Mouse (Mus musculus): ENCODE measurements around the gene Klk1b27. TPM values are rescaled to one million over a fixed set of nuclear protein-coding genes. Genes with fewer than 3 reads are reported as not detected.
"Not testable (repeated sequence)": the region's sequence is repeated elsewhere in the genome, so short reads cannot be mapped to it uniquely, and the experiment has no call there.

Klk1b27 gene
- not detected in 2 replicates for total RNA-seq (2012; rRNA removed)

DNA sequence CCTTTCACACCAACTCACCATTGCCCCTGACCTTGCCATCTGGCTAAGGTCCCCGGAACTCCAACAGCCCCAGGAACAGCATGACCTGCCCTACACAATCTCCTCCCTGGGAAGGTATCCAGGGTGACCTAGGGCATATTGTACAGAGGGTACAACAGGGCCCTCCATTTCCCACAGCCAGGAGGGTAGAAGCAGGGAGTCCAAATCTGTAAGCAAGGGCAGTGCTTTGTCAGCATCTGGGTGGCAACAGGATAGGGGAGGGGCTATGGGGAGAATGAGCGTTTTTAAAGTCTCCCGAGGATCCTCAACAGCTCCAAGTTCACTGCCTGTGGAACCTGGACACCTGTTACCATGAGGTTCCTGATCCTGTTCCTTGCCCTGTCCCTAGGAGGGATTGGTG lies at the start of gene Klk1b27:
TSS of gene Klk1b27 (plus strand) at position 301 of the 400 bp plus-strand sequence.
- H3K4me1 ChIP-seq (ENCODE audit: control insufficient read depth in 2 of 2, insufficient read depth in 2 of 2, low read length in 2 of 2, poor library complexity in 1 of 2); H3K9ac ChIP-seq (ENCODE audit: insufficient read depth, low read depth, low read length, poor library complexity, severe bottlenecking); DNase-seq (ENCODE audit: low read depth, low spot score); H3K9me3 ChIP-seq (ENCODE audit: control insufficient read depth, insufficient read depth, low read depth, low read length); H3K27ac ChIP-seq (ENCODE audit: insufficient read depth, low read depth, low read length, poor library complexity, severe bottlenecking); H3K36me3 ChIP-seq (ENCODE audit: control insufficient read depth, insufficient read depth, low read length, poor library complexity, severe bottlenecking); in situ Hi-C loops (cut with MboI; ENCODE audit: low sequenced_read_pairs in 2 of 2, unreplicated experiment in 2 of 2); H3K4me3 ChIP-seq (ENCODE audit: insufficient read depth in 1 of 2, low read depth in 1 of 2, low read length in 2 of 2, poor library complexity in 1 of 2, severe bottlenecking in 1 of 2): not testable (repeated sequence)

DNA sequence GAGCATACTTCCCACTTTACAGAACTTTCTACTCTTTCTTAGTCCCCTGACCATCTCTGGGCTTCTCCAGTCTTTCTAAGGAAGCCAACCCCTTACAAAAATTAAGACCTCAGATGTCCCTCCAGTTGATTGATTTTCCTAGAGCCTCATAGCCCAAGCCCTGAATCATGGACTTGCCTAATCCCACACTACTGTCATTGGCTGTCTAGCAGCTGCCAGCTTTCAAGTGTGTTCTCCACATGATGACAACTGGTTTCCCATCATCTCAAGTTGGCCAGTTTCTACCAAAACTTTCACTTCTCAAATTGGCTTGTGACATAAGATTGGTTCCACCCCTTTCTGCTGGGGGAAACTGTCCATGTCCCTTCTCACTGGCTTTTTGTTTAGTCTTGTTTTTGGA lies 47.2 kb upstream of the Klk1b27 start:
- H3K36me3 ChIP-seq (ENCODE audit: control insufficient read depth, insufficient read depth, low read length, poor library complexity, severe bottlenecking) = no peaks in the 10 kb centered on the region
- no peak overlapping the region for H3K4me3 ChIP-seq (ENCODE audit: insufficient read depth in 1 of 2, low read depth in 1 of 2, low read length in 2 of 2, poor library complexity in 1 of 2, severe bottlenecking in 1 of 2)
- in situ Hi-C loops (cut with MboI; ENCODE audit: low sequenced_read_pairs in 2 of 2, unreplicated experiment in 2 of 2) = no loop called here
- TF ChIP-seq ZNF384 (IDR thresholded peaks at IDR 0.05; ENCODE audit: low read depth, low read length) (no peak), HCFC1 (IDR thresholded peaks at IDR 0.05; ENCODE audit: borderline replicate concordance, insufficient read depth, low read length) (no peak), CHD2 (IDR thresholded peaks at IDR 0.05; ENCODE audit: low read depth, low read length) (no peak), MAFK (IDR thresholded peaks at IDR 0.05; ENCODE audit: insufficient read depth, low read depth, low read length) (no peak), ZC3H11A (IDR thresholded peaks at IDR 0.05; ENCODE audit: borderline replicate concordance, low read depth, low read length) (no peak)
- no peak overlapping the region for H3K9ac ChIP-seq (ENCODE audit: insufficient read depth, low read depth, low read length, poor library complexity, severe bottlenecking)
- no peak overlapping the region for H3K27ac ChIP-seq (ENCODE audit: insufficient read depth, low read depth, low read length, poor library complexity, severe bottlenecking)
- no peaks in the 10 kb centered on the region for H3K9me3 ChIP-seq (ENCODE audit: control insufficient read depth, insufficient read depth, low read depth, low read length)
- DNase-seq (ENCODE audit: low read depth, low spot score) = no peak
- H3K4me1 ChIP-seq (ENCODE audit: control insufficient read depth in 2 of 2, insufficient read depth in 2 of 2, low read length in 2 of 2, poor library complexity in 1 of 2) = no peaks in the 10 kb centered on the region

DNA sequence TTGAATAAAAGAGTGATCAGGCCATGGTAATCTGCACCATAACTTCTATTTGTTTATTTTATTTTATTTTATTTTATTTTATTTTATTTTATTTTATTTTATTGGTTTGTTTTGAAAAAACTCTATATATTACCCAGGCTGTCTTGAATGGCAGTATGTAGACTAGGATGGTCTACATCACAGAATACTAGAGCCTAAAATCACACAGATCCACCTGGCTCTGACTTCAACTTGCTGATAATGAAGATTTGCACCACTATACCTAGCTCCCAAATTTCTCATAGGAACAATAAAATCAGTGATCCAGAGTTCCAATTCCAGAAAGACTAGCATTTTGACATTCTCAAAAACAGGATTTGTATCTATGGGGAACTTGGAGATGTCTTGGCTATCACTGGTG lies 40.2 kb upstream of the Klk1b27 start, which contains the start of gene Klk1b26:
TSS of gene Klk1b26 (plus strand) at position 301 of the 400 bp plus-strand sequence.
- not testable (repeated sequence) for H3K9me3 ChIP-seq (ENCODE audit: control insufficient read depth, insufficient read depth, low read depth, low read length); H3K9ac ChIP-seq (ENCODE audit: insufficient read depth, low read depth, low read length, poor library complexity, severe bottlenecking); H3K4me3 ChIP-seq (ENCODE audit: insufficient read depth in 1 of 2, low read depth in 1 of 2, low read length in 2 of 2, poor library complexity in 1 of 2, severe bottlenecking in 1 of 2); DNase-seq (ENCODE audit: low read depth, low spot score); H3K27ac ChIP-seq (ENCODE audit: insufficient read depth, low read depth, low read length, poor library complexity, severe bottlenecking); H3K4me1 ChIP-seq (ENCODE audit: control insufficient read depth in 2 of 2, insufficient read depth in 2 of 2, low read length in 2 of 2, poor library complexity in 1 of 2); H3K36me3 ChIP-seq (ENCODE audit: control insufficient read depth, insufficient read depth, low read length, poor library complexity, severe bottlenecking)
- in situ Hi-C loops (cut with MboI; ENCODE audit: low sequenced_read_pairs in 2 of 2, unreplicated experiment in 2 of 2) = loop anchor here in 1 of 2 experiments (5.0 kb wide), 1 partner anchor 205 kb away; the partner anchor contains the start of gene Klk1b5

DNA sequence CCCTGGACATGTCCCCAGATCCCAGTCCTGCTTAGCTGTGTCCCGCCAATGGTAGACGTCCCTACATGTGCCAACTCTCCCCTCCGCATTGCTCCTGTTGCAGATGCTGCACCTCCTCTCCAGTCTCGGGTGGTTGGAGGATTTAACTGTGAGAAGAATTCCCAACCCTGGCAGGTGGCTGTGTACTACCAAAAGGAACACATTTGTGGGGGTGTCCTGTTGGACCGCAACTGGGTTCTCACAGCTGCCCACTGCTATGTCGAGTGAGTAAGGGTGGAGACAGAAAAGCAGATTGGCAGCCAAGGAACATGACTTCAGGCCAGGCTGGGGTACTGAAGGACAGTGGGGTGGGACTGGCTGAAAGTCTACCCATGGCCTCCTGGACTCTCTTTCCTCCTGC lies 37.4 kb upstream of the Klk1b27 start:
- H3K9ac ChIP-seq (ENCODE audit: insufficient read depth, low read depth, low read length, poor library complexity, severe bottlenecking); H3K27ac ChIP-seq (ENCODE audit: insufficient read depth, low read depth, low read length, poor library complexity, severe bottlenecking); H3K4me3 ChIP-seq (ENCODE audit: insufficient read depth in 1 of 2, low read depth in 1 of 2, low read length in 2 of 2, poor library complexity in 1 of 2, severe bottlenecking in 1 of 2); DNase-seq (ENCODE audit: low read depth, low spot score); H3K36me3 ChIP-seq (ENCODE audit: control insufficient read depth, insufficient read depth, low read length, poor library complexity, severe bottlenecking); H3K4me1 ChIP-seq (ENCODE audit: control insufficient read depth in 2 of 2, insufficient read depth in 2 of 2, low read length in 2 of 2, poor library complexity in 1 of 2); H3K9me3 ChIP-seq (ENCODE audit: control insufficient read depth, insufficient read depth, low read depth, low read length): not testable (repeated sequence)
- in situ Hi-C loops (cut with MboI; ENCODE audit: low sequenced_read_pairs in 2 of 2, unreplicated experiment in 2 of 2) = loop anchor here in 1 of 2 experiments (5.0 kb wide), 1 partner anchor 203 kb away; the partner anchor contains the start of gene Klk1b5

DNA sequence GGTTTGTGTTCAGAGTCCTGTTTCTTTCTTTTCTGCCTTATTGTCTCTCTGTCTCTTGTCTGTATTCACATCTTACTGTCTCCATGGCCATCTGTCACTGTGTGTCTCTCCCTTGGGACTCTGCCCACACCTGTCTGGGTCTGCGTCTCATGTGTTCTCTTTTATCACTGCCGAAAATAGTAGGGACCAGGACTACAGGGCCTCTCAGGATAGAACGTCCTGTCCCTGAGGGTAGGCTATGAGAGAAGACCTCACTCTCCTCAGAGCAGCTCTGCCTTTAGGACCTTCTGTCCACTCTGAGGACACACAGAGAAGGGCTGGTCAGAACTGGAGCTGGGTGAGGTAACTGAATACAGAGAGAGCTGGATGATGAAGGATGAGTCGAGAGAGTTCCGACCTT lies 37.0 kb upstream of the Klk1b27 start:
- TF ChIP-seq HCFC1 (IDR thresholded peaks at IDR 0.05; ENCODE audit: borderline replicate concordance, insufficient read depth, low read length) = no peak
- TF ChIP-seq CHD2 (IDR thresholded peaks at IDR 0.05; ENCODE audit: low read depth, low read length) = no peak
- no peak for TF ChIP-seq MAFK (IDR thresholded peaks at IDR 0.05; ENCODE audit: insufficient read depth, low read depth, low read length)
- in situ Hi-C loops (cut with MboI; ENCODE audit: low sequenced_read_pairs in 2 of 2, unreplicated experiment in 2 of 2) = no loop called here
- Histone ChIP-seq H3K9ac (ENCODE audit: insufficient read depth, low read depth, low read length, poor library complexity, severe bottlenecking) (no peak overlapping the region), H3K36me3 (ENCODE audit: control insufficient read depth, insufficient read depth, low read length, poor library complexity, severe bottlenecking) (no peaks in the 10 kb centered on the region), H3K9me3 (ENCODE audit: control insufficient read depth, insufficient read depth, low read depth, low read length) (no peaks in the 10 kb centered on the region), H3K4me1 (ENCODE audit: control insufficient read depth in 2 of 2, insufficient read depth in 2 of 2, low read length in 2 of 2, poor library complexity in 1 of 2) (no peaks in the 10 kb centered on the region), H3K27ac (ENCODE audit: insufficient read depth, low read depth, low read length, poor library complexity, severe bottlenecking) (no peak overlapping the region), H3K4me3 (ENCODE audit: insufficient read depth in 1 of 2, low read depth in 1 of 2, low read length in 2 of 2, poor library complexity in 1 of 2, severe bottlenecking in 1 of 2) (no peak overlapping the region)
- DNase-seq (ENCODE audit: low read depth, low spot score) = no peak

Data from ES-E14 (cell line).